11 mouse cellular contexts compared by ENCODE assay signal in genomic region chr13:112462411-112462987, GRCm38 (mm10).
"Had no signal": no experiment of that assay in that cellular context is flagged by ENCODE, and none has a peak within 500 bp of the region (broad histone marks: within the 10 kb centered on the region; RNA-seq: fewer than 3 reads in every experiment).

No protein-coding gene starts in this region.

- H3K9ac ChIP-seq: kidney, embryonic 15.5 days had no signal

- H3K27me3 ChIP-seq: kidney, embryonic 15.5 days; megakaryocyte, embryonic 14.5 days; midbrain, embryonic 12.5 days; neural tube, embryonic 12.5 days had no signal

- H3K36me3 ChIP-seq: kidney, embryonic 15.5 days; limb, embryonic 10.5 days; liver, embryonic 12.5 days; midbrain, embryonic 12.5 days; neural tube, embryonic 12.5 days had no signal

- H3K9me3 ChIP-seq: kidney, embryonic 15.5 days; limb, embryonic 10.5 days; liver, embryonic 12.5 days; megakaryocyte, embryonic 14.5 days; midbrain, embryonic 12.5 days; neural tube, embryonic 12.5 days had no signal

- DNase-seq: kidney, adult 2 months; kidney, postnatal 14 days; lung, embryonic 14.5 days; lung, postnatal 10 days; thymus, postnatal 4 days had no signal

- H3K27ac ChIP-seq: limb, embryonic 10.5 days; liver, embryonic 12.5 days; midbrain, embryonic 12.5 days; neural tube, embryonic 12.5 days had no signal
